Mouse (Mus musculus) activated CD4-positive, CD25-positive, alpha-beta regulatory T cell, adult 4 months (primary cell): ENCODE results near the gene Uqcc2. TPM values are rescaled to one million over a fixed set of nuclear protein-coding genes. Genes with fewer than 3 reads are reported as not detected.
A peak's percentile ranks its signal among the peaks of the same experiment; 100 is the strongest.

ENCODE experiments used
- ATAC-seq: one replicate; pipeline ENCODE4 v1.8.0; 2017
- polyA plus RNA-seq, 2 experiments: library from polyadenylated mRNA; unstranded; fragments of 100-300 nt; shearing (Covaris generic); gene quantifications; one replicate each; pipeline ENCODE4 v1.2.1; 2017

Uqcc2 gene
- polyA plus RNA-seq: 100 to 1,000 TPM; 133 to 145 TPM

- ATAC-seq: peak; percentile 86
These were observed at the start of gene Uqcc2 for GRCm38 (mm10) chr17:27133551-27134141. TSS of gene Uqcc2 (minus strand) at chr17:27133916.

GRCm38 (mm10) chr17:27182401-27182800 is 48.7 kb upstream of the Uqcc2 start:
- no peak for ATAC-seq

- ATAC-seq: no peak
These were observed 48.0 kb upstream of the Uqcc2 start for GRCm38 (mm10) chr17:27181666-27182065.

- no peak for ATAC-seq
These were observed 46.1 kb upstream of the Uqcc2 start for GRCm38 (mm10) chr17:27179681-27180280.

GRCm38 (mm10) chr17:27178427-27179177 is 44.9 kb upstream of the Uqcc2 start:
- no peak for ATAC-seq

- ATAC-seq: no peak
These were observed 44.3 kb upstream of the Uqcc2 start for GRCm38 (mm10) chr17:27178019-27178418.

- no peak for ATAC-seq
These were observed 43.0 kb upstream of the Uqcc2 start for GRCm38 (mm10) chr17:27176754-27177153.

- ATAC-seq: no peak
These were observed 42.6 kb upstream of the Uqcc2 start for GRCm38 (mm10) chr17:27176287-27176686.

GRCm38 (mm10) chr17:27175196-27175874 is 41.6 kb upstream of the Uqcc2 start:
- ATAC-seq: no peak

GRCm38 (mm10) chr17:27173715-27174114 is 40.0 kb upstream of the Uqcc2 start:
- no peak for ATAC-seq

- no peak for ATAC-seq
These were observed 38.7 kb upstream of the Uqcc2 start for GRCm38 (mm10) chr17:27172459-27172858.

- ATAC-seq: no peak
These were observed 37.4 kb upstream of the Uqcc2 start for GRCm38 (mm10) chr17:27171121-27171520.

GRCm38 (mm10) chr17:27169952-27170695 is 36.4 kb upstream of the Uqcc2 start:
- ATAC-seq: no peak

GRCm38 (mm10) chr17:27168569-27168968 is 34.9 kb upstream of the Uqcc2 start:
- ATAC-seq: no peak

GRCm38 (mm10) chr17:27167545-27167944 is 33.8 kb upstream of the Uqcc2 start, which contains the start of gene Ip6k3:
TSS of gene Ip6k3 (minus strand) at chr17:27167795.
- no peak for ATAC-seq

GRCm38 (mm10) chr17:27166901-27167300 is 33.2 kb upstream of the Uqcc2 start:
- ATAC-seq: no peak

GRCm38 (mm10) chr17:27165054-27165773 is 31.5 kb upstream of the Uqcc2 start:
- no peak for ATAC-seq

GRCm38 (mm10) chr17:27160905-27161304 is 27.2 kb upstream of the Uqcc2 start:
- ATAC-seq: no peak

- no peak for ATAC-seq
These were observed 25.5 kb upstream of the Uqcc2 start for GRCm38 (mm10) chr17:27159169-27159568.

GRCm38 (mm10) chr17:27158439-27158838 is 24.7 kb upstream of the Uqcc2 start:
- ATAC-seq: no peak

GRCm38 (mm10) chr17:27155752-27156151 is 22.0 kb upstream of the Uqcc2 start:
- no peak for ATAC-seq

- no peak for ATAC-seq
These were observed 21.2 kb upstream of the Uqcc2 start for GRCm38 (mm10) chr17:27154881-27155280.
